In genomic region chr9:44732921-44733530, GRCm38 (mm10) we compare ENCODE assay signal across 8 mouse cellular contexts. TPM values are rescaled to one million over a fixed set of nuclear protein-coding genes. Genes with fewer than 3 reads are reported as not detected.
DNase-seq lines count a peak whose midpoint lies in the region; ATAC-seq lines count a peak whose summit lies in the region.

No protein-coding gene starts in this region.

- no peaks in the 10 kb centered on the region for H3K36me3 ChIP-seq in embryonic facial prominence, embryonic 10.5 days (replicated peaks)
- no peaks in the 10 kb centered on the region for H3K36me3 ChIP-seq in liver, embryonic 15.5 days (replicated peaks)
- no peaks in the 10 kb centered on the region for H3K36me3 ChIP-seq in stomach, embryonic 16.5 days (ENCODE audit: control insufficient read depth, insufficient read depth, low read length)

- peak; percentile 34 for DNase-seq in adrenal gland, postnatal 10 days
- DNase-seq in adrenal gland, postnatal 25 days = no peak
- DNase-seq in embryonic facial prominence, embryonic 10.5 days (ENCODE audit: low spot score) = no peak
- DNase-seq in heart, postnatal 4 days = peak; percentile 53
- no peak for DNase-seq in right cerebral cortex, postnatal 4 days
- no peak for DNase-seq in layer of hippocampus, adult 9-11 months

- WGBS in embryonic facial prominence, embryonic 10.5 days = 34% methylated on average over 12 of the region's 12 CpGs
- 28% methylated on average over 12 of the region's 12 CpGs for WGBS in liver, embryonic 15.5 days (ENCODE audit: insufficient replicate concordance)
- 62% methylated on average over 12 of the region's 12 CpGs for WGBS in stomach, embryonic 16.5 days

- H3K4me3 ChIP-seq in embryonic facial prominence, embryonic 10.5 days = peak overlapping the region; percentile 82
- H3K4me3 ChIP-seq in liver, embryonic 15.5 days (replicated peaks) = peak overlapping the region; percentile 55
- peak overlapping the region; percentile 67 for H3K4me3 ChIP-seq in stomach, embryonic 16.5 days (replicated peaks; ENCODE audit: low read length)

- peaks cover 69% of the 10 kb centered on the region for H3K4me1 ChIP-seq in embryonic facial prominence, embryonic 10.5 days
- peaks cover 43% of the 10 kb centered on the region for H3K4me1 ChIP-seq in liver, embryonic 15.5 days (replicated peaks)
- peaks cover 27% of the 10 kb centered on the region for H3K4me1 ChIP-seq in stomach, embryonic 16.5 days (ENCODE audit: control insufficient read depth, insufficient read depth, low read length)

- no peaks in the 10 kb centered on the region for H3K9me3 ChIP-seq in embryonic facial prominence, embryonic 10.5 days
- H3K9me3 ChIP-seq in liver, embryonic 15.5 days (replicated peaks) = no peaks in the 10 kb centered on the region
- H3K9me3 ChIP-seq in stomach, embryonic 16.5 days (replicated peaks; ENCODE audit: control insufficient read depth, low read length) = no peaks in the 10 kb centered on the region

- no peak overlapping the region for H3K9ac ChIP-seq in liver, embryonic 15.5 days
- peak overlapping the region; percentile 74 for H3K9ac ChIP-seq in stomach, embryonic 16.5 days (ENCODE audit: low read length)

- peaks cover 36% of the 10 kb centered on the region for H3K27me3 ChIP-seq in embryonic facial prominence, embryonic 10.5 days (replicated peaks; ENCODE audit: low read depth, poor library complexity, severe bottlenecking)
- peaks cover 55% of the 10 kb centered on the region for H3K27me3 ChIP-seq in liver, embryonic 15.5 days
- no peaks in the 10 kb centered on the region; the same call in 1 of the 2 replicates for H3K27me3 ChIP-seq in stomach, embryonic 16.5 days (ENCODE audit: control insufficient read depth, insufficient read depth, low read length)

- peak overlapping the region; percentile 85; the same call in 1 of the 2 replicates for H3K27ac ChIP-seq in embryonic facial prominence, embryonic 10.5 days (replicated peaks)
- no peak overlapping the region for H3K27ac ChIP-seq in liver, embryonic 15.5 days (replicated peaks)
- peak overlapping the region; percentile 61 for H3K27ac ChIP-seq in stomach, embryonic 16.5 days (ENCODE audit: low read length)

- peak overlapping the region; percentile 84 for H3K4me2 ChIP-seq in liver, embryonic 15.5 days
- H3K4me2 ChIP-seq in stomach, embryonic 16.5 days (ENCODE audit: low read depth, low read length) = peak overlapping the region; percentile 95

- no peak for ATAC-seq in liver, embryonic 15.5 days (ENCODE audit: insufficient read depth)
- ATAC-seq in stomach, embryonic 16.5 days (ENCODE audit: insufficient read depth, low FRiP score) = no peak

RNA-seq across cellular contexts. Expression of gene Phldb1, which starts 2.0 kb away (rescaled TPM):
- total RNA-seq in adrenal gland, postnatal 10 days (2021) = 10 to 100 TPM; 54.5 to 63.9 TPM
- total RNA-seq in adrenal gland, postnatal 25 days (2021) = 33.7 and 36.9 TPM in 2 replicates
- 48.4 and 51.1 TPM in 2 replicates for polyA plus RNA-seq in embryonic facial prominence, embryonic 10.5 days (2016; fragmentation: Nextera tagmentation; extraction: Ambion mirVana)
- 100 to 1,000 TPM; 109 TPM for total RNA-seq in heart, postnatal 4 days (2021)
- polyA plus RNA-seq in liver, embryonic 15.5 days (2015; fragmentation: Nextera tagmentation; extraction: Ambion mirVana) = 2.5 and 2.7 TPM in 2 replicates
- polyA plus RNA-seq in stomach, embryonic 16.5 days (2015; fragmentation: Nextera tagmentation; extraction: Ambion mirVana) = 22.4 and 24.5 TPM in 2 replicates

RNA-seq across cellular contexts. Expression of gene Arcn1, which starts 34.6 kb away (rescaled TPM):
- total RNA-seq in adrenal gland, postnatal 10 days (2021) = 100 to 1,000 TPM; 138 to 150 TPM
- 148 and 170 TPM in 2 replicates for total RNA-seq in adrenal gland, postnatal 25 days (2021)
- polyA plus RNA-seq in embryonic facial prominence, embryonic 10.5 days (2016; fragmentation: Nextera tagmentation; extraction: Ambion mirVana) = 169 and 171 TPM in 2 replicates
- 100 to 1,000 TPM; 104 to 119 TPM for total RNA-seq in heart, postnatal 4 days (2021)
- polyA plus RNA-seq in liver, embryonic 15.5 days (2015; fragmentation: Nextera tagmentation; extraction: Ambion mirVana) = 87.1 and 89.2 TPM in 2 replicates
- 212 and 218 TPM in 2 replicates for polyA plus RNA-seq in stomach, embryonic 16.5 days (2015; fragmentation: Nextera tagmentation; extraction: Ambion mirVana)

RNA-seq across cellular contexts. Expression of gene Ift46, which starts 34.7 kb away (rescaled TPM):
- total RNA-seq in adrenal gland, postnatal 10 days (2021) = 10 to 100 TPM; 73.0 to 87.7 TPM
- 71.7 and 97.0 TPM in 2 replicates for total RNA-seq in adrenal gland, postnatal 25 days (2021)
- 133 and 139 TPM in 2 replicates for polyA plus RNA-seq in embryonic facial prominence, embryonic 10.5 days (2016; fragmentation: Nextera tagmentation; extraction: Ambion mirVana)
- 10 to 100 TPM; 58.4 to 58.7 TPM for total RNA-seq in heart, postnatal 4 days (2021)
- 16.7 and 19.0 TPM in 2 replicates for polyA plus RNA-seq in liver, embryonic 15.5 days (2015; fragmentation: Nextera tagmentation; extraction: Ambion mirVana)
- 76.3 and 77.3 TPM in 2 replicates for polyA plus RNA-seq in stomach, embryonic 16.5 days (2015; fragmentation: Nextera tagmentation; extraction: Ambion mirVana)

RNA-seq across cellular contexts. Expression of gene Treh, which starts 60.0 kb away (rescaled TPM):
- not detected for total RNA-seq in adrenal gland, postnatal 10 days (2021)
- total RNA-seq in adrenal gland, postnatal 25 days (2021) = not detected in 2 replicates
- polyA plus RNA-seq in embryonic facial prominence, embryonic 10.5 days (2016; fragmentation: Nextera tagmentation; extraction: Ambion mirVana) = not detected in 2 replicates
- not detected for total RNA-seq in heart, postnatal 4 days (2021)
- polyA plus RNA-seq in liver, embryonic 15.5 days (2015; fragmentation: Nextera tagmentation; extraction: Ambion mirVana) = not detected in 2 replicates
- polyA plus RNA-seq in stomach, embryonic 16.5 days (2015; fragmentation: Nextera tagmentation; extraction: Ambion mirVana) = not detected in 2 replicates

Comparison
In these comparisons a context has a peak if more than half of its experiments do, and no peak if none do; other contexts are left out.
1. DNase-seq: peak in adrenal gland, postnatal 10 days (single experiment) and heart, postnatal 4 days (single experiment); none in adrenal gland, postnatal 25 days (single experiment), embryonic facial prominence, embryonic 10.5 days (single experiment), right cerebral cortex, postnatal 4 days (single experiment) and layer of hippocampus, adult 9-11 months (single experiment).
2. Peak in every context shown above with its lines, with median percentiles within 50 percentile points of each other: H3K4me3 ChIP-seq.